Mouse (Mus musculus): ENCODE data around the gene Brd3os.

DNA sequence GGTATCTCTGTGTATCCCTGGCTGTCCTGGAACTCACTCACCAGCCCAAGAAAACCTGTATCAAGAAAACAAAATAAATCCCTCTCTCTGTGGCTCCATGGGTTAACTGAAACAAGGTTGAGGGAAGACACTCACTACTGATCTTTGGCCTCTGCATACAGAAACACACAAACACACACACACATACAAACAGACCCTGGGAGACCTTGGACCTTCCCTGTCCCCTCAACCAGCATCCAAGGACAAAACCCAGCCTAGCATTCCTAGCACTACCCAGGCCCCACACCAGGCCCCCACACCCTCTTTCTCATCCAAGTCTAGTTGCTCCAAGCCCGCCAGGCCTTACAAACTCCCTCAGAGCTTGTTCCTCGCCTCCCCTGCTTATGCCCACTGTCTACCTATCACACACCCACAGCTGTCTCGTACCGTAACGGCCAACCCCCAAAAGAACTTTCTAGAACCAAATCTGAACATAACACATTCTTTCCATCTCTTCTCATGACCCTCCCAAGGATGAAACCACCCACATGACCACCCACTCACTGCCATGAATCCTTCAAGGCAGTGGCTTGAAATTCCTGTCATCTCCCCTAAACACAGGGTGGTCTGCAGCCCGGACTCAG lies 31.5 kb upstream of the Brd3os start:
- TF ChIP-seq CTCF (IDR thresholded peaks at IDR 0.05; ENCODE audit: low read depth), result no peak
- no peak for TF ChIP-seq EP300 (IDR thresholded peaks at IDR 0.05; ENCODE audit: low read depth)

Data from liver, embryonic 14.5 days (tissue).